ENCODE assay signal across 8 mouse cellular contexts in the genomic region with DNA sequence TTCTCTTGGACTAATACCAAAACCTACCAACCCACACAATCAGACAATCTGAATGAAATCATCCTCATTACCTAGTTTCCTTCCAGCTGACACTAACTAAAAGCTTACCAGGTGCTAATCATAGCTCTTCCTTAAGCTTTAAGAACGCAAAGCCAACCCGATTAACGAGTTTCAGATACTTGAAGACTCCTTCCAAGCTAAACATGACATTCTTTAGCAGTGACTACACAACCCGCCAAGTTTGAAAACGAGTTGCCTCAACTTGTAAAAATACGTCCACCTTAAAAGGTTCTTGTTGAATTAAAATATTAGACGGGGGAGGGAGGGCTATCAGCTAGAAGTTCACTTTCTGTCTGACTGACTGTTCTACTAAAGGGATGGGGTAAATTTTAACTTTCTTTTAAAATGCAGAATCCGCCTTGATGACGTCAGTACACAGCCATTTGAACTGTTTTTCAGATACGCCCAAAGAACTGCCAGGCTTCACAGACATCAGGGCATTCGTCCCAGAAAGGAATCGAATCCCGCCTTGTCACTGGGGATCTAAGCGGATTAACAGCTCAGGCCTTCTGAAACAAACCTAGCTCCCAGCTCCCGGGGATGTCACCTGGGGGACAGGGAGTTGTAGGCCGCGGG. TPM values are rescaled to one million over a fixed set of nuclear protein-coding genes. Genes with fewer than 3 reads are reported as not detected.
DNase-seq lines count a peak whose midpoint lies in the region; ATAC-seq and TF ChIP-seq lines count a peak whose summit lies in the region.

No protein-coding gene starts in this region.

- no peak for TF ChIP-seq RAD21 in MEL (IDR thresholded peaks at IDR 0.05; ENCODE audit: low read depth, low read length)

- no peak for DNase-seq in heart, postnatal 36 days
- peak; percentile 72 for DNase-seq in MEL (ENCODE audit: low read depth, low spot score)
- no peak for DNase-seq in layer of hippocampus, adult 18-20 months (ENCODE audit: low spot score in 2 of 2)
- no peak for DNase-seq in left cerebral cortex, postnatal 4 days

- no peak for TF ChIP-seq CTCF in MEL (IDR thresholded peaks at IDR 0.05 in 2 of 3, conservative IDR thresholded peaks at IDR 0.05 in 1 of 3; ENCODE audit: control insufficient read depth in 1 of 3, insufficient read depth in 1 of 3, low read depth in 2 of 3, low read length in 3 of 3, poor library complexity in 1 of 3, severe bottlenecking in 1 of 3)

- H3K79me2 ChIP-seq in MEL (ENCODE audit: control insufficient read depth, insufficient read depth, low read length, poor library complexity), result peaks cover 22% of the 10 kb centered on the region

- H3K36me3 ChIP-seq in heart, embryonic 12.5 days, result no peaks in the 10 kb centered on the region
- no peaks in the 10 kb centered on the region; a peak in 1 of 4 replicates for H3K36me3 ChIP-seq in MEL (ENCODE audit: control insufficient read depth in 1 of 2, insufficient read depth in 2 of 2, low read length in 2 of 2)
- H3K36me3 ChIP-seq in intestine, embryonic 16.5 days (ENCODE audit: control insufficient read depth, insufficient read depth, low read length), result no peaks in the 10 kb centered on the region
- no peaks in the 10 kb centered on the region for H3K36me3 ChIP-seq in midbrain, embryonic 12.5 days

- no peaks in the 10 kb centered on the region for H3K9me3 ChIP-seq in heart, embryonic 12.5 days (replicated peaks)
- no peaks in the 10 kb centered on the region for H3K9me3 ChIP-seq in MEL (replicated peaks; ENCODE audit: insufficient read depth, low read length)
- no peaks in the 10 kb centered on the region for H3K9me3 ChIP-seq in intestine, embryonic 16.5 days (ENCODE audit: control insufficient read depth, low read length)
- H3K9me3 ChIP-seq in midbrain, embryonic 12.5 days, result no peaks in the 10 kb centered on the region

- peak overlapping the region; percentile 80 for H3K4me3 ChIP-seq in heart, embryonic 12.5 days
- H3K4me3 ChIP-seq in MEL (ENCODE audit: control insufficient read depth in 1 of 2, insufficient read depth in 1 of 2, low read depth in 2 of 2, low read length in 2 of 2), result peak overlapping the region; percentile 84 to 94
- H3K4me3 ChIP-seq in intestine, embryonic 16.5 days (ENCODE audit: low read length), result peak overlapping the region; percentile 71
- H3K4me3 ChIP-seq in midbrain, embryonic 12.5 days, result peak overlapping the region; percentile 79

- no peak for TF ChIP-seq POLR2A in MEL (IDR thresholded peaks at IDR 0.05; ENCODE audit: control insufficient read depth in 1 of 2, insufficient read depth in 1 of 2, low read depth in 1 of 2, low read length in 2 of 2, poor library complexity in 1 of 2)

- peak; percentile 45 for ATAC-seq in heart, embryonic 12.5 days (ENCODE audit: insufficient number of reproducible peaks, low FRiP score)
- ATAC-seq in erythroid progenitor cell, adult 5-6 weeks (replicated peaks; ENCODE audit: low FRiP score, poor library complexity, severe bottlenecking), result peak; percentile 68
- peak; percentile 66 for ATAC-seq in intestine, embryonic 16.5 days
- ATAC-seq in midbrain, embryonic 12.5 days (ENCODE audit: low FRiP score, low read depth), result no peak

- H3K4me2 ChIP-seq in heart, embryonic 12.5 days, result peak overlapping the region; percentile 78
- H3K4me2 ChIP-seq in intestine, embryonic 16.5 days (ENCODE audit: low read depth, low read length), result peak overlapping the region; percentile 60
- peak overlapping the region; percentile 87 for H3K4me2 ChIP-seq in midbrain, embryonic 12.5 days (replicated peaks)

- no peaks in the 10 kb centered on the region for H3K27me3 ChIP-seq in heart, embryonic 12.5 days (replicated peaks)
- no peaks in the 10 kb centered on the region for H3K27me3 ChIP-seq in MEL (ENCODE audit: control insufficient read depth in 1 of 2, insufficient read depth in 2 of 2, low read length in 2 of 2)
- H3K27me3 ChIP-seq in intestine, embryonic 16.5 days (replicated peaks; ENCODE audit: control insufficient read depth, insufficient read depth, low read length), result no peaks in the 10 kb centered on the region
- H3K27me3 ChIP-seq in midbrain, embryonic 12.5 days, result no peaks in the 10 kb centered on the region

- no peak for TF ChIP-seq EP300 in MEL (IDR thresholded peaks at IDR 0.05; ENCODE audit: low read depth in 1 of 2, low read length in 2 of 2)

- WGBS in heart, embryonic 12.5 days, result 1% methylated on average over 17 of the region's 17 CpGs
- 2% methylated on average over 17 of the region's 17 CpGs for WGBS in intestine, embryonic 16.5 days
- WGBS in midbrain, embryonic 12.5 days, result 6% methylated on average over 17 of the region's 17 CpGs

- H3K4me1 ChIP-seq in heart, embryonic 12.5 days (replicated peaks), result peaks cover 4% of the 10 kb centered on the region; the same call in 1 of the 2 replicates
- peaks cover 0 to 6% of the 10 kb centered on the region in 2 experiments; a peak in 1 of 4 replicates for H3K4me1 ChIP-seq in MEL (ENCODE audit: control insufficient read depth in 1 of 2, insufficient read depth in 2 of 2, low read length in 2 of 2)
- H3K4me1 ChIP-seq in intestine, embryonic 16.5 days (ENCODE audit: control insufficient read depth, insufficient read depth, low read length), result no peaks in the 10 kb centered on the region
- peaks cover 9% of the 10 kb centered on the region for H3K4me1 ChIP-seq in midbrain, embryonic 12.5 days

- intact Hi-C loops in heart, postnatal 36 days (cut with DNase I), result loop anchor here (5.0 kb wide), 1 partner anchor 277 kb away; a partner anchor contains a TSS
- intact Hi-C loops in left cerebral cortex, postnatal 4 days (cut with DNase I), result no loop called here

- H3K27ac ChIP-seq in heart, embryonic 12.5 days (ENCODE audit: poor library complexity, severe bottlenecking), result peak overlapping the region; percentile 63
- H3K27ac ChIP-seq in MEL (ENCODE audit: control insufficient read depth, low read depth, low read length), result peak overlapping the region; percentile 64
- H3K27ac ChIP-seq in intestine, embryonic 16.5 days (ENCODE audit: low read length), result peak overlapping the region; percentile 49
- H3K27ac ChIP-seq in midbrain, embryonic 12.5 days (replicated peaks), result no peak overlapping the region

- H3K9ac ChIP-seq in heart, embryonic 12.5 days, result peak overlapping the region; percentile 76
- H3K9ac ChIP-seq in MEL (ENCODE audit: control insufficient read depth, low read depth, low read length, poor library complexity, severe bottlenecking), result peak overlapping the region; percentile 90
- peak overlapping the region; percentile 74 for H3K9ac ChIP-seq in intestine, embryonic 16.5 days (ENCODE audit: low read depth, low read length)
- H3K9ac ChIP-seq in midbrain, embryonic 12.5 days (replicated peaks), result peak overlapping the region; percentile 62

TF ChIP-seq in MEL, 35 proteins besides CTCF, POLR2A, EP300 and RAD21 (continues in another document):
- TF ChIP-seq NELFE (IDR thresholded peaks at IDR 0.05; ENCODE audit: low read depth, low read length) (peak; percentile 38; the same call in 1 of the 2 replicates), CHD1 (IDR thresholded peaks at IDR 0.05; ENCODE audit: low read depth, low read length) (no peak), NRF1 (IDR thresholded peaks at IDR 0.05; ENCODE audit: insufficient read depth, low read depth, low read length, poor library complexity, severe bottlenecking) (no peak), E2F4 (IDR thresholded peaks at IDR 0.05; ENCODE audit: borderline replicate concordance, low read depth, low read length) (no peak), MXI1 (IDR thresholded peaks at IDR 0.05; ENCODE audit: low read depth, low read length) (peak; percentile 84; the same call in 1 of the 2 replicates), HCFC1 (IDR thresholded peaks at IDR 0.05; ENCODE audit: low read depth, low read length) (no peak), RCOR1 (IDR thresholded peaks at IDR 0.05; ENCODE audit: low read depth, low read length) (no peak), SIN3A (IDR thresholded peaks at IDR 0.05; ENCODE audit: low read length) (peak; percentile 81), GABPA (IDR thresholded peaks at IDR 0.05; ENCODE audit: low read depth, low read length) (no peak), MYC (IDR thresholded peaks at IDR 0.05; ENCODE audit: low read depth, low read length) (0 out of 2 replicates have a peak, but pooled peaks have one; percentile 20), POLR2AphosphoS2 (IDR thresholded peaks at IDR 0.05; ENCODE audit: low read length) (0 out of 2 replicates have a peak, but pooled peaks have one; percentile 27), ETS1 (IDR thresholded peaks at IDR 0.05; ENCODE audit: low read depth, low read length) (peak; percentile 40; the same call in 1 of the 2 replicates), BHLHE40 (IDR thresholded peaks at IDR 0.05; ENCODE audit: borderline replicate concordance, low read depth, low read length) (no peak), MAZ (IDR thresholded peaks at IDR 0.05; ENCODE audit: low read depth, low read length) (no peak), UBTF (IDR thresholded peaks at IDR 0.05; ENCODE audit: borderline replicate concordance, insufficient read depth, low read depth, low read length) (no peak), MAFK (IDR thresholded peaks at IDR 0.05; ENCODE audit: borderline replicate concordance, low read depth, low read length) (no peak), MEF2A (IDR thresholded peaks at IDR 0.05; ENCODE audit: extremely low read depth, insufficient replicate concordance, low read depth, low read length, poor library complexity, severe bottlenecking) (no peak), ZMIZ1 (IDR thresholded peaks at IDR 0.05; ENCODE audit: low read depth, low read length) (no peak), MYB (IDR thresholded peaks at IDR 0.05; ENCODE audit: low read depth, low read length) (no peak), ZNF384 (IDR thresholded peaks at IDR 0.05; ENCODE audit: low read depth, low read length) (no peak), SMC3 (IDR thresholded peaks at IDR 0.05; ENCODE audit: low read depth, low read length) (no peak), TAL1 (IDR thresholded peaks at IDR 0.05; ENCODE audit: low read length) (no peak)

RNA-seq across cellular contexts. Expression of a gene that starts 0.6 kb away (rescaled TPM):
- 16.5 and 17.8 TPM in 2 replicates for polyA plus RNA-seq in heart, embryonic 12.5 days (2016; fragmentation: Nextera tagmentation; extraction: Ambion mirVana)
- total RNA-seq in heart, postnatal 36 days (2021), result 1 to 10 TPM in 1 of 2 experiments, under 1 TPM in 1; 0.76 to 1.4 TPM
- 8.4 and 9.0 TPM in 2 replicates for total RNA-seq in MEL (2012; rRNA removed)
- polyA plus RNA-seq in MEL (2012; ENCODE audit: insufficient read depth in 1 of 2, insufficient read length in 2 of 2, low read depth in 1 of 2, low replicate concordance in 2 of 2, missing spikeins in 1 of 2), result 10 to 100 TPM in 1 of 2 experiments, not detected in 1; 11.9 TPM
- total RNA-seq in erythroid progenitor cell, adult 5-6 weeks (2015; ENCODE audit: low replicate concordance), result 315 and 370 TPM in 2 replicates
- total RNA-seq in erythroid progenitor cell, adult 5-6 weeks (2017; ENCODE audit: low replicate concordance), result 483 and 621 TPM in 2 replicates
- polyA plus RNA-seq in intestine, embryonic 16.5 days (2015; fragmentation: Nextera tagmentation; extraction: Ambion mirVana), result 7.0 and 7.7 TPM in 2 replicates
- polyA plus RNA-seq in midbrain, embryonic 12.5 days (2016; fragmentation: Nextera tagmentation; extraction: Ambion mirVana), result 7.4 and 10.2 TPM in 2 replicates
- total RNA-seq in layer of hippocampus, adult 18-20 months (2021), result 1 to 10 TPM; 4.8 to 5.1 TPM
- total RNA-seq in left cerebral cortex, postnatal 4 days (2021), result 1 to 10 TPM; 7.0 to 7.4 TPM

Comparison
In these comparisons a context has a peak if more than half of its experiments do, and no peak if none do; other contexts are left out.
1. RNA of a gene that starts 0.6 kb away (total RNA-seq): 315 to 621 TPM in erythroid progenitor cell, adult 5-6 weeks; 8.4 to 9.0 TPM in MEL, 7.0 to 7.4 TPM in left cerebral cortex, postnatal 4 days, 4.8 to 5.1 TPM in layer of hippocampus, adult 18-20 months and 0.76 to 1.4 TPM in heart, postnatal 36 days; every median in the first group is over 10 times any median in the second.
2. Peak in every context shown above with its lines, with median percentiles within 50 percentile points of each other: H3K4me2 ChIP-seq, H3K4me3 ChIP-seq and H3K9ac ChIP-seq.